Mouse (Mus musculus) liver, embryonic 14.5 days (tissue): ENCODE results near the gene Fam76a.

Experiments used
- CTCF ChIP-seq: IDR thresholded peaks from 2 replicates; pipeline ENCODE4 v1.5.1; 2016; ENCODE audit warnings: antibody characterized with exemption, low read depth, control low read depth
- EP300 ChIP-seq: IDR thresholded peaks from 2 replicates; pipeline ENCODE4 v1.6.1; 2016; ENCODE audit warnings: antibody characterized with exemption, low read depth

DNA sequence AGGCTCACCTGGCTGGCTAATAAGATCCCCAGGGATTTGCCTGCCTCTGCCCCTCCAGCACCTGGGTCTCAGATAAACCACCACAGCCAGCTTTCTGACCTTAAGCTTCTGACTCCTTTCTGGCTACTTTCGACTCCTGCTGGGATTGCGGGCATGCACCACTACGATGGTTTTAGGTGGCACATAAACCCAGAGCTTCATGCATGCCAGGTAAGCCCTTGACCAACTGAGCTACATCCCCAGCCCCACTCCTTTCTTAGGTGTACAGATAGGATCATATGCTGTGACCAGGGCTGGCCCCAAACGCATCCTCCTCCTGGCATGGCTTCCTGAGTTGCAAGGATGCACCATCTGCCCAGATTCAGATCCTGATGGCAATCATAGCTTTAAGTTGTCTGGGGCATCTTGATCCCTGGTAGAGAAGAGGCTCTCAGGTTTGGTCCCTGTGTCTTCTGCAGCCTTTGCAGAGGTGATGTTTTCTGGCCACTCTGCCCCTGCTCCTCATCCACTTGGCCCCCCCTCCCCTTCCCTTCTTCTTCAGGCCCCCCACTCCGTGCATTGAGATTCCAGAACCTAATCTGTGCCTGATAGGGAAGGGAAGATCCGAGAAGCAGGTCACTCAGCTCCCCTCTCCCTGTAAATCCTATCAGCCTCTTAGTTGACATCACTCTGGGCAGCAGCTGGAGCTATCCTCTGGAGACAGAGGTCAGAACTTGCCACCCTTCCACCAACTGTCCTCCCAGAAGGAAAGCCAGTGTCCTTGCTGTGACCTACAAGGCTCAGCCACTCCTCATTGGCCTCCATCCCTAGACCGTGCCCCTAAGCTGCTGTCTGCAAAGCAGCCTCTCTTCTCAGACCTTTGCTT lies 32.4 kb upstream of the Fam76a start:
- TF ChIP-seq CTCF (no peak), EP300 (no peak)
